Mouse (Mus musculus): ENCODE measurements around the gene Qprt.

GRCm38 (mm10) chr7:127101451-127102016 is 20.5 kb downstream of the Qprt start:
- TF ChIP-seq CTCF (IDR thresholded peaks at IDR 0.05; ENCODE audit: low read depth): 0 out of 2 replicates have a peak, but pooled peaks have one; percentile 24
- TF ChIP-seq EP300 (IDR thresholded peaks at IDR 0.05; ENCODE audit: low read depth): no peak

Measured in liver, embryonic 14.5 days (tissue).